Mouse (Mus musculus): ENCODE data around the gene Ackr1.

DNA sequence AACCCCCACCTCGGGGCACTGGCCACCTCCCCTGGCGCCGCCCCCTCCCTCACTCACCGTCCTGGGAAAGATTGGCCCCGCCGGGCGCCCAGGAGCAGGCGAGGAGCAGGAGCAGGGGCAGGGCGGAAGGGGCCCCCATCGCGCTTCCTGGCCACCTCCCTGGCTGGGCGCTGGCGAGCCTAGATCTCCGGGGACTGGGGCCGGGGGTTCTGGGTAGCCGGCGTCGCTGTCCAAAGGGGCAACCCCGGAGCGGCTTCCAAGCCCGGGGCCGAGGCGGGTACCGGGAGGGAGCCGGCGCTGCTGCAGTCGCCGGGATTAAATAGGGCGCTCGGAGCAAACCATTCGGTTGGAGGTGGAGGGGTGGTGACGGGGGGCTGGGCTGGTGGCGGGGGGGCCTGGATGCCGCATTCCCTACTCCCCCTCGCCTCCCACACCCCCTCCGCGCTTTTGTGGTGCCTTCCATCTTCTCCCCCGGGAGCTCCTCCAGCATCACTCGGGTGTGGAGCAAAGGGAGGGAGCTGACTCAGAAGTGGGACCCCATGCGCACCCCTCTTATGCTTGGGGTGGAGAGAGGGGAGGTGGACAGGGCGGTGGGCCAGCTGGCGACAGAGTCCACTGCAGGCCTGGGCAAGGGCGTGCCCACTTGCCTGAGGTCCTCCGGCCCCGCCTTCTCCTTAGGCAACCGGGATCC is 34.0 kb upstream of the Ackr1 start, which contains the start of gene Cadm3:
- no peak for TF ChIP-seq CTCF (IDR thresholded peaks at IDR 0.05; ENCODE audit: low read depth)
- no peak for TF ChIP-seq EP300 (IDR thresholded peaks at IDR 0.05; ENCODE audit: low read depth)

Data from liver, postnatal 0 days (tissue).